Mouse (Mus musculus) naive thymus-derived CD4-positive, alpha-beta T cell, adult 2 months (primary cell): ENCODE results near the gene Capn12.

Source experiments
- DNase-seq: peaks from one replicate; pipeline ENCODE4 v3.0.0-alpha.2; 2011; ENCODE audit warnings: low read depth

Gene Capn12

GRCm38 (mm10) chr7:28921178-28921577 is 40.0 kb downstream of the Capn12 start:
- DNase-seq, result no peak

GRCm38 (mm10) chr7:28921722-28922465 is 40.7 kb downstream of the Capn12 start:
- no peak for DNase-seq

- no peak for DNase-seq
These were observed 41.4 kb downstream of the Capn12 start for GRCm38 (mm10) chr7:28922606-28923005.

- no peak for DNase-seq
These were observed 42.7 kb downstream of the Capn12 start for GRCm38 (mm10) chr7:28923865-28924291.

- DNase-seq, result no peak
These were observed 43.6 kb downstream of the Capn12 start for GRCm38 (mm10) chr7:28924802-28925201.

- DNase-seq, result no peak
These were observed 44.1 kb downstream of the Capn12 start for GRCm38 (mm10) chr7:28925317-28925716.

- DNase-seq, result no peak
These were observed 45.0 kb downstream of the Capn12 start for GRCm38 (mm10) chr7:28926172-28926571.

GRCm38 (mm10) chr7:28929381-28929780 is 48.2 kb downstream of the Capn12 start:
- no peak for DNase-seq

- DNase-seq, result no peak
These were observed 49.3 kb downstream of the Capn12 start for GRCm38 (mm10) chr7:28930320-28931031.

- no peak for DNase-seq
These were observed 49.9 kb downstream of the Capn12 start for GRCm38 (mm10) chr7:28931032-28931694.

GRCm38 (mm10) chr7:28931695-28932039 is 50.4 kb downstream of the Capn12 start:
- no peak for DNase-seq

- DNase-seq, result no peak
These were observed 51.3 kb downstream of the Capn12 start for GRCm38 (mm10) chr7:28932421-28933041.

GRCm38 (mm10) chr7:28933825-28934224 is 52.6 kb downstream of the Capn12 start:
- no peak for DNase-seq

GRCm38 (mm10) chr7:28936787-28937186 is 55.6 kb downstream of the Capn12 start:
- DNase-seq, result no peak

- DNase-seq, result no peak
These were observed 57.4 kb downstream of the Capn12 start for GRCm38 (mm10) chr7:28938654-28939053.

GRCm38 (mm10) chr7:28939418-28940183 is 58.4 kb downstream of the Capn12 start:
- no peak for DNase-seq

GRCm38 (mm10) chr7:28941129-28941528 is 59.9 kb downstream of the Capn12 start:
- no peak for DNase-seq

- no peak for DNase-seq
These were observed 60.3 kb downstream of the Capn12 start for GRCm38 (mm10) chr7:28941542-28941941.
